Mouse (Mus musculus) small intestine, adult 2 months (tissue): ENCODE measurements around the gene Eva1b. TPM values are rescaled to one million over a fixed set of nuclear protein-coding genes. Genes with fewer than 3 reads are reported as not detected.
A peak's percentile ranks its signal among the peaks of the same experiment; 100 is the strongest.
"Not testable (repeated sequence)": the region's sequence is repeated elsewhere in the genome, so short reads cannot be mapped to it uniquely, and the experiment has no call there.

Experiments
- H3K27ac ChIP-seq: fragments of 200-500 bp; 2 replicates; pipeline ENCODE4 v1.5.1; 2012; ENCODE audit warnings: low read depth, low read length, control low read depth, inconsistent platforms; ENCODE audit not compliant: insufficient read depth
- H3K27me3 ChIP-seq: fragments of 200-500 bp; 2 replicates; pipeline ENCODE4 v1.6.1; 2012; ENCODE audit warnings: mild to moderate bottlenecking, moderate library complexity, low read length, inconsistent platforms; ENCODE audit not compliant: control insufficient read depth, insufficient read depth
- H3K36me3 ChIP-seq: fragments of 200-500 bp; 2 replicates; pipeline ENCODE4 v1.6.1; 2012; ENCODE audit warnings: mild to moderate bottlenecking, low read length, control low read depth, inconsistent platforms; ENCODE audit not compliant: control insufficient read depth, insufficient read depth
- H3K4me1 ChIP-seq: fragments of 200-500 bp; 2 replicates; pipeline ENCODE4 v1.6.1; 2012; ENCODE audit warnings: low read length, inconsistent platforms, mixed read lengths; ENCODE audit not compliant: control insufficient read depth, insufficient read depth, insufficient read length
- H3K4me3 ChIP-seq: fragments of 200-500 bp; 2 replicates; pipeline ENCODE4 v1.5.1; 2012; ENCODE audit warnings: low read depth, mild to moderate bottlenecking, control low read depth, inconsistent platforms, low read length, moderate library complexity
- CTCF ChIP-seq: fragments of 200-500 bp; IDR thresholded peaks from 2 replicates; pipeline ENCODE4 v1.5.1; 2012; ENCODE audit warnings: low read depth, mild to moderate bottlenecking, control low read depth, inconsistent platforms, low read length, moderate library complexity, mixed read lengths; ENCODE audit not compliant: insufficient replicate concordance, insufficient read length; ENCODE audit errors: extremely low read depth
- POLR2A ChIP-seq: fragments of 200-500 bp; IDR thresholded peaks from 2 replicates; pipeline ENCODE4 v1.6.1; 2012; ENCODE audit warnings: low read depth, mild to moderate bottlenecking, control low read depth, inconsistent platforms, low read length, moderate library complexity
- WGBS: fragments of 180-500 bp; shearing (Covaris S2); methylation state at CpG from one replicate; pipeline ENCODE4 v1.1.7; 2018; 5-methylcytosine and 5-hydroxymethylcytosine counted together
- polyA plus RNA-seq: library from polyadenylated mRNA; depleted of rRNA; stranded (reverse); fragments of >200 nt; gene quantifications from 2 replicates; pipeline ENCODE4 v1.2.3, GENCODE M21; 2012

The Eva1b gene
- polyA plus RNA-seq, 1 experiment, result 54.3 TPM

DNA sequence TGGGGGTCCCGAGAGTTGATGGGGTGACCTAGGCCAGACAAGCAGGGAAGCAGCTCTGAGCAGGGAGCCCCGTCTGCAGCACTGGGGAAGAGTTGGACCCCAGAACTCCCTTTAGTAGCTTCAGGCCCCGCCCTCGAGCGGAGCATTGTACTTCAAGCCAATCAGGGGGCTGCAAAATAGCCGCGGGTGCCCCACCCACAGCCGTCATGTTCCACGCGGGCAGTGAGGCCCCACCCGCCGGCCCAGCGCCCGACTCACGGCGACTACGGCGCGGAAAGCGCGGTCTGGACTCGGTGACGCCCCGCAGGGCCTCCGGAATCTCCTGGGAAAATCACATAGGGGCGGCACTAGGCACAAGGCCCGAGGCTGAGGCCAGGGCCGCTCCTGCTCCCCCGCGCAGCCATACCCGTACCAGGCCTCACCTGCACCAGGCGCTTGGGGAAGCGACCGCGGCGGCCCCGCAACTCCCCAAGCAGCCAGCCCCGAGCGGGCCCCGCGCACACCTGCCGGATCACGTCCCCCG is 15.1 kb downstream of the Eva1b start:
- 1% methylated on average over 44 of the region's 44 CpGs for WGBS
- H3K36me3 ChIP-seq, result peaks cover 17% of the 10 kb centered on the region
- peak overlapping the region; percentile 81 for H3K27ac ChIP-seq
- H3K4me1 ChIP-seq, result peaks cover 12% of the 10 kb centered on the region
- no peaks in the 10 kb centered on the region for H3K27me3 ChIP-seq
- H3K4me3 ChIP-seq, result peak overlapping the region; percentile 75
- TF ChIP-seq POLR2A (peak; percentile 62; the same call in 1 of the 2 replicates), CTCF (no peak)

DNA sequence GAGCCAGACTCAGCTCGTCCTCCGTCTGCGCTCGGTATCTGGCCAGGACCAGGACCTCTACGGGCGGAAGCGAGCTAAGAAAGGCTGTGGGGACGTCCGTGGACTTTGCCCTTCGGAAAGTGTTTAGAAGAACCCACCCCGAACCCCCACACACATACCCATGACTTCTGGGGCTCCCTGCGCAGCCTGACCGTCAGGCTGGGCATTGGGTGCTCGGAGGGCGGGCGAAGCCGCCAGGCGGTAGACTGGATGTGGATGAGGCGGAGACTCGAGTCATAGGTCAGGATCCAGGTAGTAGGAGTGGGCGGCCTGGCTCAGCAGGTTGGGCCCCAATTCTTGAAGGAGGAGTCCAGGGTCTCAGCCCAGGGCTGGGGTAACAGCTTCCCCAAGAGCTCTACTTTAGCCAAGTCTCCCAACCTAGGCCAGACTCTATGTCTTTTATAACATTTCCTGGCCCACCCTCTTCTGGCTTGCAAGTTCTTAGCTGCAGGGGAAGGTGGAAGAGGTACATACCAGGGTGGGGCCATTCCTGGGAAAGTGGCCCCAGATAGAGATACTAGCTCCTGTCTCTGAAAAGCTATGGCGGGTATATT is 15.6 kb downstream of the Eva1b start, which contains the start of gene Sh3d21:
Gene Sh3d21 (minus strand): TSS at position 425 of the 593 bp plus-strand sequence.
- Histone ChIP-seq H3K27ac (peak within 1 kb of the TSS; percentile 81), H3K36me3 (peaks cover 21% of the 10 kb centered on the region), H3K4me3 (peak within 1 kb of the TSS; percentile 75), H3K27me3 (no peaks in the 10 kb centered on the region), H3K4me1 (peaks cover 12% of the 10 kb centered on the region)
- TF ChIP-seq POLR2A, result no peak
- no peak for TF ChIP-seq CTCF
- whole genome bisulfite sequencing, result 7% methylated on average over 22 of the region's 22 CpGs

- WGBS, result 33% methylated on average over 4 of the region's 4 CpGs
Observed at GRCm38 (mm10) chr4:126163685-126164084, 16.1 kb downstream of the Eva1b start.

GRCm38 (mm10) chr4:126165092-126165491 is 17.5 kb downstream of the Eva1b start:
- WGBS, result 76% methylated on average over 9 of the region's 10 CpGs
- not testable (repeated sequence) for H3K27me3 ChIP-seq, H3K27ac ChIP-seq, H3K4me3 ChIP-seq
- Histone ChIP-seq H3K36me3 (peaks cover 37% of the 10 kb centered on the region), H3K4me1 (peaks cover 11% of the 10 kb centered on the region)

More at GRCm38 (mm10) chr4:126163685-126164084, 16.1 kb downstream of the Eva1b start:
- peaks cover 11% of the 10 kb centered on the region for H3K4me1 ChIP-seq
- no peaks in the 10 kb centered on the region for H3K27me3 ChIP-seq
- no peak for TF ChIP-seq POLR2A
- TF ChIP-seq CTCF, result no peak
- peak overlapping the region; percentile 81 for H3K27ac ChIP-seq
- no peak overlapping the region for H3K4me3 ChIP-seq
- H3K36me3 ChIP-seq, result peaks cover 25% of the 10 kb centered on the region

DNA sequence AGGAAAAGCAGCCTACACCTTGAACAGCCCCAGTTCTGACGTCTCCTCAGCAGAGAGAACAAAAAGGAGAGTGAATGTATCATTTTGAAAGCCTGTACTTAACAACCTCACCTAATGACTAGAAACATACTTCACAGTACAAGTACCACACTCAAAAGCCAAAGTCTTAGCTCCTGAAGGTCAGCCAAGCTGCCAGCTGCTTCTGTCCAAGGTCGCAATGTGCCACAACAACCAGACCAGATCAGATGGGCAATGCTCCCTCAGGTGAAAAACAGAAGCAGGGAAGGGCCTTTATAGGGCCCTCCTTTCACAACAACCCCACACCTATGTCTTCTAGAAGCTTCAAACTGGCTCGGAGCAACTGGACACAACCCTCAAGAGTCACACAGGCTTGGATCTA is 18.5 kb downstream of the Eva1b start:
- Histone ChIP-seq H3K4me3 (no peak overlapping the region), H3K4me1 (peaks cover 11% of the 10 kb centered on the region), H3K27me3 (no peaks in the 10 kb centered on the region), H3K27ac (no peak overlapping the region), H3K36me3 (peaks cover 45% of the 10 kb centered on the region)
- no peak for TF ChIP-seq POLR2A
- no peak for TF ChIP-seq CTCF
- 74% methylated on average over 3 of the region's 3 CpGs for WGBS

GRCm38 (mm10) chr4:126168851-126169250 is 21.3 kb downstream of the Eva1b start:
- no peaks in the 10 kb centered on the region for H3K27me3 ChIP-seq
- H3K36me3 ChIP-seq, result peaks cover 65% of the 10 kb centered on the region
- 0 out of 2 replicates have a peak, but pooled peaks cover under 1% of the 10 kb centered on the region for H3K4me1 ChIP-seq
- TF ChIP-seq POLR2A (no peak), CTCF (no peak)
- no peak overlapping the region for H3K4me3 ChIP-seq
- H3K27ac ChIP-seq, result no peak overlapping the region
- WGBS, result 49% methylated on average over 6 of the region's 6 CpGs

- not testable (repeated sequence) for H3K27ac ChIP-seq, H3K4me1 ChIP-seq, H3K4me3 ChIP-seq, H3K27me3 ChIP-seq
- peaks cover 77% of the 10 kb centered on the region for H3K36me3 ChIP-seq
- WGBS, result 97% methylated on average over 5 of the region's 5 CpGs
Observed at GRCm38 (mm10) chr4:126170737-126171136, 23.2 kb downstream of the Eva1b start.

GRCm38 (mm10) chr4:126173800-126174199 is 26.3 kb downstream of the Eva1b start:
- 66% methylated on average over 5 of the region's 5 CpGs for WGBS
- TF ChIP-seq POLR2A, result no peak
- TF ChIP-seq CTCF, result no peak
- Histone ChIP-seq H3K4me1 (no peaks in the 10 kb centered on the region), H3K36me3 (peaks cover 74% of the 10 kb centered on the region), H3K4me3 (no peak overlapping the region), H3K27me3 (no peaks in the 10 kb centered on the region), H3K27ac (no peak overlapping the region)

DNA sequence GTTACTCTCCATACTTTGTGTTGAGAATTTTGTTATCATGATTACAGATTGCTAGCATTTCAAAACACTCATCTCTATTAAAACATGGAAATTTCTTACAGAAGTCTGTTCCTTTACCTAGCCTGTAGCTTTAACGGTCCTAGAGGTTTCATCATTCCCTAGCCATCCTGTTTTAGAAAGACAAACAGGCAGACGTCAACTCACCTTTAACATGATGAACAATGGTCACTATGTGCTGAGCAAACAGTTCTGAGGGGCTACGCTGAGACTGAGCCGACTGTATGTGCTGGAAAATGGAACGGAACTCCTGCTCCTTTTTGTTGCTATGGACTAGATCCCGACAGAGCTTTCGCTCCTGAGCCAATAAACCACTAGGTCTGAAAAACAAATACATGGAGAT is 28.4 kb downstream of the Eva1b start:
- H3K27ac ChIP-seq, H3K4me3 ChIP-seq, H3K27me3 ChIP-seq, H3K4me1 ChIP-seq: not testable (repeated sequence)
- peaks cover 75% of the 10 kb centered on the region for H3K36me3 ChIP-seq
- WGBS, result 78% methylated on average over 7 of the region's 7 CpGs
